Mouse (Mus musculus) ovary, postnatal 36 days (tissue): ENCODE data around the gene Slc25a38.
"Not testable (repeated sequence)": the region's sequence is repeated elsewhere in the genome, so short reads cannot be mapped to it uniquely, and the experiment has no call there.

Source experiments
- DNase-seq: peaks from one replicate; pipeline ENCODE4 v3.0.0; 2022; ENCODE audit warnings: low spot score, mixed read lengths

Slc25a38 gene

GRCm38 (mm10) chr9:120101165-120101564 is 9.0 kb upstream of the Slc25a38 start:
- DNase-seq: no peak

DNA sequence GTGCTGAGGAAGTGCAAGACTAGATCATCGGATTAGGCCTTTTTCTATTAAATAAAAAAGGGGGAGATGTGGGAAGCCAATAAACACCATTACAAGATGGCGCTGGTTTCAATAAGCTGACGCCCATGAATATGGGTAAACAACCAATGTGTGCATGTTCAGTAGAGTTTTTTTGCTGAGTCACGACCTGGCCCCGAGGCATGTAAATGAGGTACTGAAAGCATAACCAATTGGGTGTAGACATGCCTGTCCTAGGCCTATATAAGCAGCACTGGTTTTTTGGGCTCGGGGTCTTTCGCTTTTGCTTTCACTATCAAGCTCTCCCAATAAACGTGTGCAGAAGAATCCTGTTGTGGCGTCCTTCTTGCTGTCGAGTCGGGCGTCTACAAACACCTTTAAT is 1.2 kb upstream of the Slc25a38 start:
- not testable (repeated sequence) for DNase-seq

- DNase-seq: no peak
Observed at GRCm38 (mm10) chr9:120111156-120111945, 1.2 kb downstream of the Slc25a38 start.

DNA sequence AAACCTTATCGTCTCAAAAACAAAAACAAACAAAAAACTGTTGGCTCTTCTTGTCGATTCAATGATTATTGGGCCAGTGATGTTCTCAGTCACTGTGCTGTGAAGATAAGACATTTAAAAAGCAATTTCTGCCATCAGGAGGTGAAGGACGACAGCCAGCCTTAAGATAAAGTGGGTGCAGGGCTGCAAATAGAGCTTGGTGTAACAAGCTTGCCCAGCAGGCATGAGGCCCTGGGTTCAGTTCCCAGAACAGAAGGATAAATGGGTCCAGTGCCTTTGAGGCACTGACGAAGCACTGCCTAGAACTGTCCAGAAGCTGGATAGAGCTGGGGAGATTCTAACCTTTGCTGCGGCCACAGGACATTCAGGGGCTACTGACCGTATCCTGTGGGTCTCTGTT is 2.3 kb downstream of the Slc25a38 start:
- DNase-seq: no peak

GRCm38 (mm10) chr9:120113456-120113855 is 3.3 kb downstream of the Slc25a38 start:
- no peak for DNase-seq

DNA sequence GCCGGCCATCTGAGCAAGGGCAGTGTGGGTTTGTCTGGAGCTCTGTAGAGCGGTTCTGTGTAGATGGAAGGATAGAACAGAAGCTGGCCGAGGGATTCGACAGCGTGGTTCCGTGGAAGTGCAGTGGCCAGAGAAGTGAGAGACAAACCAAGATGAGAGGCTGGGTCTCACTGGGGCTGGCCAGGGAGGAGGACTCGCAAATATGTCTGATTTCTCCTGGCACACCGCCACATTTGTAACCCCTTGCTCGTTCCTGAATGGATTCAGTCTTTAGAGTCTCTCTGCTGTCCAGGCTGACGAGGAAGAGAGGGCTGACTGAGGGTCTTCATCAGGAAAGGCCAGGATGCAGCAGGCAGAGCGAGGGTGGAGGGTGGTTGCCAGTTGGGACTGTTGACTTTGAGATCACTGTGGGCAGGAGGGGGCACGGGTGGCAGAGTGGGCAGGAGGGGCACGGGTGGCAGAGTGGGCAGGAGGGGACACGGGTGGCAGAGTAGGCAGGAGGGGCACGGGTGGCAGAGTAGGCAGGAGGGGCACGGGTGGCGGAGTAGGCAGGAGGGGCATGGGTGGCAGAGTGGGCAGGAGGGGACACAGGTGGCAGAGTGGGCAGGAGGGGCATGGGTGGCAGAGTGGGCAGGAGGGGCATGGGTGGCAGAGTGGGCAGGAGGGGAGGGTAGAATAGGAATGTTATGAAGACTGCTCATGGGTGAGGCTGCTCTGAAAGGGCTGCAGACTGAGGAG is 4.0 kb downstream of the Slc25a38 start:
- no peak for DNase-seq

DNA sequence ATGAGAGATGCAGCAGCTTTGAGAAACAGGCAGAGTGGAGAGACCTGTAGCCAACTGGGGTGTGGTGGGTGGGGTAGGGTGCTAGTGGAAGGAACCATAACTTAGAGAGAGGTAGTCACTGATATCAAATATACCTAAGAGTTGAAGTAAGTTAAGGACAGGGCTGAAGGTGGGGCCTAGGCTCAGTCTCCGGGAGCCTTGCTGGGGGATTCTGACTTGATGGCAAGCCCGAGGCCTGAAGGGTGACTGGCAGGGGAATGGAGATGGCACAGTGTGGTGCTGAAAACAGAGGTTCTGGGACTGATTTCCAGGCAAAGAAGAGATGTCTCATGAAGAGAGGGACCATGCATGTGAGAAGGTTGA is 4.6 kb downstream of the Slc25a38 start:
- no peak for DNase-seq

GRCm38 (mm10) chr9:120115580-120115979 is 5.4 kb downstream of the Slc25a38 start:
- DNase-seq: peak; percentile 33

- DNase-seq: no peak
Observed at GRCm38 (mm10) chr9:120116184-120116624, 6.0 kb downstream of the Slc25a38 start.

- no peak for DNase-seq
Observed at GRCm38 (mm10) chr9:120118212-120118611, 8.0 kb downstream of the Slc25a38 start.

GRCm38 (mm10) chr9:120120503-120120902 is 10.3 kb downstream of the Slc25a38 start:
- DNase-seq: no peak

DNA sequence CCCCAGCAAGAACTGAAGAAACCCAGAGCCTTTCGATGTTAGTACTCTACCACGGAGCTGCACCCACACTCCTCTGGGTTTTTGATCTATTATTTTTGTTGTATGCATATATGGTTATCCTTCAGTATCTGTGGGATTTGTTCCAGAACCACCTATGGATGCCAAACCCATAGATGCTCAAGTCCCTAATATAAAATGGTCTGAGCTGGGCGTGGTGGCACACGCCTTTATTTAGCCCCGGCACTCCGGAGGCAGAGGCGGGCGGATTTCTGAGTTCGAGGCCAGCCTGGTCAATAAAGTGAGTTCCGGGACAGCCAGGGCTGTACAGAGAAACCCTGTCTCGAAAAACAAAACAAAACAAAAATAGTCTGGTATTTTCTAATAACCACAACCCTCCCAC is 16.7 kb downstream of the Slc25a38 start:
- DNase-seq: no peak

GRCm38 (mm10) chr9:120127538-120128251 is 17.5 kb downstream of the Slc25a38 start, which contains the start of gene Rpsa:
TSS of gene Rpsa (plus strand) at chr9:120127689.
- DNase-seq: peak; percentile 96

- no peak for DNase-seq
Observed at GRCm38 (mm10) chr9:120129276-120129675, 19.1 kb downstream of the Slc25a38 start.

GRCm38 (mm10) chr9:120131784-120132288 is 21.7 kb downstream of the Slc25a38 start:
- DNase-seq: no peak

DNA sequence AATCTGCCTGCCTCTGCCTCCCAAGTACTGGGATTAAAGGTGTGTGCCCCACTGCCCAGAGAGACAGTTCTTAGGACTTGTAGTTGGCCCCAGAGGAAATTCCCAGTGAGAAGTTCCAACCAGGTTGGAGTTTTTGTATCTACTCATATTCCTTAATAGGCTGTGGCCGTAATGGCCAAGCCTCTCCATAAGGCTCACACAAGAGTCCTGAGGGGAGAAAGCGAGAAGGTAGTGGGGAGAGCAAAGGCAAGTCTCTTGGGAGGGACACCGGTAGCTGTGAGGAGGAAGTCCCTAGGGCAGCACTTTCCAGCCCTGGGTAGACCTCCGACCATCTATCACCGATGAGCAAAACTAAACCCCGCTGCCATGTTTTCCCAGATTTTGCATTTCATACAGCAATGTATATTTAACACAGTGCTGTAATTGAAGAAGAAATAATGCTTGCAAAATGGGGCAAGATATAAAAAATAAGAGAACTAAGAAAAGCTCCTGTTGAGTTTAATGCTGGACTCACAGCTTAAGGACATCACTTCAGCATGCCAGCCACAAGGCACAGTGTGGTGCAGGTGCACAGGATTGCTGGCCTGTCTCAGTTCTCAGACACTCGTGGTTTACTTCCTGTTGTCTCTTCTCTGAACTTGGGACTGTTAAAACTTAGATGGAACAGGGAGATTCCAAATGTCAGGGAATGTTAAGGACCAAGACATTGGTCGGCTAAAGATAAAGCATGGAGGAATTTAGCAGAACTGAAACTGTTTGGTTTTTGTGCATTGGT is 23.0 kb downstream of the Slc25a38 start:
- no peak for DNase-seq

DNA sequence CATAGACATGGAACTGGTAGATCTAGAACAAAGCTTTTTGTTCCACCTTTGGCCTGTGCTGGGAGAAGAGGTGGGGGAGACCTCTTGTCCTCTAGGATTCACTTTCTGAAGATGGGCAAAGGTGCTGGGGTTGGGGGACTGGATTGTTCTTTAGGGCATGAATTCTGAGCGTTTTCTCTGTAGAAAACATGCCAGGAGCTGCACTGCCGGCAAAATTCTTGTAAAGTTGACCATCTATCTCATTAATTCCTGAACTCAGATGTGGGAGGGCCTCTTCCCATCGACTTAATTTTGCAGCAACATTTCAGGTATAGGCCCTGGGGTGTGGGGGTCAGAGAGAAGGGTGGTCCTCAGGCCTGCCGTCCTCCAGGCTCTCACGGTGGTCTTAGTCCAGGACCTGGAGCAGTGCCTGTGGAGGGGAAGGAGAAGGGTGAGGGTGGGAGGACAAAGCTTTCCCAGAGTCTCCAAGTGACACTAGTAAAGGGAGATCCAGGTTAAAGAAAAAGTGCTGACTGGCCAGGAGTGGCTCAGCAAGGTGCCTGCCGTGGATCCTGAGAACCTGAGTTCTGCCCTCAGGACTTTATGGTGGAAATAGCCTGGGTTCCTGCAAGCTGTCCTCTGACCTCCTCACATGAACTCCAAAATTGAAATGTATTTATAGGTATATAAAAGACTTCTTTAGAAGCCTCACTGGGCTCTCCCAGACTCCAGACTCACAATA is 23.7 kb downstream of the Slc25a38 start:
- no peak for DNase-seq

DNA sequence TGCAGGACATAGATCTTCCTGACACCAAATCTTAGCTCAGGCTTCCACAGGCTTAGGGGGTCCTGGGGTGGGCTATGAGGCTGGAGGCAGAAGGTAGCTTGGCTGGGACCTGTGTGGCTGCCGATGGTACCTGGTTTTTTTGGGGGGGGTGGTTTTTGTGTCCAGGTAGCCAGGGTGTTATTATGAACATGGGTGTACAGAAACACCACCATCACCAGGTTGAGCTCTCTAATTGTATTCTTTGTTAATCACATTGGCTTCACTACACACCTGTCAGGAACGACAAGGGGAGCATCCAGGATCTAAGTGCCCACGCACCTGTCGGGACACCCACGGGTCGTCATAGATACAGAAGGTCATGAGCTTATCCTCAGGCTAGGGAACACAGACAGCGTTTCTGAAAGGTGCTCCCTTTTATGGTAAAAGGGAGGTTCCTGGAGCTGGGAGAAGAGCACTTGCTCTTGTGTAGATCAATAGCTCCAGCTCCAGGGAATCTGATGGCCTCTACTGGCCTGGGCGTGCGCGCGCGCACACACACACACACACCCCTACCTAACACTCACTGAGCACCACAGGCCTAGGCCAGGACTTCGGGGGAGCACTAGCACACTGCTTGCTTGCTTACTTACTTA is 24.5 kb downstream of the Slc25a38 start:
- no peak for DNase-seq

GRCm38 (mm10) chr9:120135454-120135853 is 25.3 kb downstream of the Slc25a38 start:
- DNase-seq: no peak

GRCm38 (mm10) chr9:120140652-120141051 is 30.5 kb downstream of the Slc25a38 start:
- DNase-seq: peak; percentile 72
